Mouse (Mus musculus) CH12.LX (cell line): ENCODE measurements around the gene Haao.

Experiments used
- CHD1 ChIP-seq: IDR thresholded peaks from 2 replicates; pipeline ENCODE4 v1.6.1; 2012; ENCODE audit warnings: low read depth, low read length, improper control_type of control experiment, inconsistent platforms
- MAFK ChIP-seq: IDR thresholded peaks from 2 replicates; pipeline ENCODE4 v1.6.1; 2011; ENCODE audit warnings: low read length, improper control_type of control experiment; ENCODE audit not compliant: insufficient replicate concordance
- POLR2A ChIP-seq: IDR thresholded peaks from 2 replicates; pipeline ENCODE4 v1.6.1; 2011; ENCODE audit warnings: low read depth, mild to moderate bottlenecking, improper control_type of control experiment, low read length
- POLR2AphosphoS2 ChIP-seq: IDR thresholded peaks from 2 replicates; pipeline ENCODE4 v1.6.1; 2011; ENCODE audit warnings: low read depth, low read length, improper control_type of control experiment
- RCOR1 ChIP-seq: conservative IDR thresholded peaks from 2 replicates; pipeline ENCODE4 v1.6.1; 2012; ENCODE audit warnings: low read depth, mild to moderate bottlenecking, inconsistent platforms, low read length, improper control_type of control experiment

DNA sequence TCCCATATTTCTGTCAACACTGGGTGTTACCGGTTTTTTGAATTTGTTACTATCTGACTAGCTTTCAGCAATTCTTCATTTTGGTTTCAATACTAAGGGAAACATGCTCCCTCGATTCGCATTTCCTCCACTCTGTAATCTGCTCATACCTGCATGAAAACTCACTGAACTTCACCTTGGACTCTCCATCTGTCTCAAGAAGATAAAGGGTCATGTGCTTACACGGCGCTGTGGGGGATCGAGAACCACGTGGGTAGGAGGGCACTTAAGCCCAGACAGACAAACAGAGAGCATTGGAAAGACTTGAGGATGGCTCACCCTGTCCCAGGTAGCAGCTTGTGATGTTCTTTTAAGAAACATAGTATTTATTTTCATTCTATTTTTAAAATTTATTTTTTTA, 10.7 kb upstream of the Haao start:
- TF ChIP-seq CHD1 (no peak), RCOR1 (no peak), POLR2AphosphoS2 (no peak), POLR2A (no peak), MAFK (no peak)
